Mouse (Mus musculus) C2C12 (cell line): Measurements from ENCODE around the gene Sgcd. TPM values are rescaled to one million over a fixed set of nuclear protein-coding genes. Genes with fewer than 3 reads are reported as not detected.
"Not testable (repeated sequence)": the region's sequence is repeated elsewhere in the genome, so short reads cannot be mapped to it uniquely, and the experiment has no call there.

ENCODE experiments used
- H3K27me3 ChIP-seq: one replicate; pipeline ENCODE4 v1.6.1; 2011; ENCODE audit not compliant: control insufficient read depth, insufficient read depth, insufficient read length
- H3K36me3 ChIP-seq: one replicate; pipeline ENCODE4 v1.6.1; 2011; ENCODE audit not compliant: control insufficient read depth, insufficient read depth
- H3K4me3 ChIP-seq: one replicate; pipeline ENCODE4 v1.5.1; 2011; ENCODE audit warnings: mild to moderate bottlenecking, control low read depth; ENCODE audit not compliant: poor library complexity, insufficient read depth, severe bottlenecking
- H3K79me2 ChIP-seq: one replicate; pipeline ENCODE4 v1.6.1; 2011; ENCODE audit not compliant: control insufficient read depth, insufficient read depth
- H3K79me3 ChIP-seq: one replicate; pipeline ENCODE4 v1.6.1; 2011; ENCODE audit warnings: low read depth, control low read depth
- H3ac ChIP-seq: one replicate; pipeline ENCODE3; 2011; ENCODE audit warnings: low read depth; ENCODE audit not compliant: control insufficient read depth, insufficient read length
- CEBPB ChIP-seq: IDR thresholded peaks from one replicate; pipeline ENCODE4 v1.6.1; 2011; ENCODE audit warnings: low read depth, mild to moderate bottlenecking, control low read depth, moderate library complexity
- CTCF ChIP-seq: IDR thresholded peaks from one replicate; pipeline ENCODE4 v1.5.1; 2011; ENCODE audit not compliant: control insufficient read depth, insufficient read depth, insufficient read length
- FOSL1 ChIP-seq: IDR thresholded peaks from one replicate; pipeline ENCODE4 v1.8.0; 2011; ENCODE audit warnings: mild to moderate bottlenecking, low read length; ENCODE audit not compliant: poor library complexity, insufficient read depth, severe bottlenecking
- MAX ChIP-seq: IDR thresholded peaks from one replicate; pipeline ENCODE4 v1.6.1; 2011; ENCODE audit warnings: mild to moderate bottlenecking, control low read depth
- MYOD1 ChIP-seq: IDR thresholded peaks from one replicate; pipeline ENCODE4 v1.6.1; 2011; ENCODE audit warnings: low read depth; ENCODE audit not compliant: control insufficient read depth, insufficient read length
- MYOG ChIP-seq: IDR thresholded peaks from one replicate; pipeline ENCODE4 v1.6.1; 2011; ENCODE audit not compliant: control insufficient read depth, insufficient read length; ENCODE audit errors: extremely low read depth
- USF1 ChIP-seq: IDR thresholded peaks from one replicate; pipeline ENCODE4 v1.6.1; 2011; ENCODE audit warnings: low read depth, mild to moderate bottlenecking, control low read depth, moderate library complexity
- polyA plus RNA-seq: library from polyadenylated mRNA; unstranded; fragments of >200 nt; fragmentation: generic; extraction: Trizol; gene quantifications from one replicate; pipeline ENCODE4 v1.2.1, GENCODE M21; 2012; ENCODE audit warnings: missing spikeins

The Sgcd gene
- polyA plus RNA-seq, 1 experiment = 3.5 TPM

DNA sequence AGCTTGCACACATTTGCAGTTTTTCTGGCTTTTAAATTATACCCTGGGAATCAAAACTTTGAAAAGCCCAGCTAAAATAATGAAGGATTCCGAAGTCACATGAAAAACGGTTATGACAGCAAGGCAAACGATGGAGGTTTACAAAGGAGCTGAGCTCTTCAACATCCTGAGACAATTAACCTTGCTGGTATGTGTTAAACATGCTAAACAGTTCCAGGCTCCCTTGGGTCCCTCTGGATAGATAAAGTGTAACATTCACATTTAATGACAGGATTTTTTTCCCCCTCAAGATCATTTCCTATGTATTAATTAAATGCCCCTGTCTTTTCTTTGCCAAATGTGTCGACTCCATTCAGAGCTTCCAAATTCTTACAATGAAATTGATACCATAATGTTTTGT is 414.1 kb downstream of the Sgcd start:
- Histone ChIP-seq H3K4me3 (no peak overlapping the region), H3K36me3 (no peaks in the 10 kb centered on the region), H3K79me3 (no peaks in the 10 kb centered on the region), H3K79me2 (no peaks in the 10 kb centered on the region), H3ac (no peak overlapping the region), H3K27me3 (no peaks in the 10 kb centered on the region)
- TF ChIP-seq CEBPB = no peak
- no peak for TF ChIP-seq MAX
- TF ChIP-seq USF1 = no peak
- no peak for TF ChIP-seq CTCF
- TF ChIP-seq FOSL1 = no peak
- TF ChIP-seq MYOD1 = no peak
- TF ChIP-seq MYOG = no peak

- no peak overlapping the region for H3ac ChIP-seq
- no peak for TF ChIP-seq USF1
- no peak for TF ChIP-seq MYOD1
- no peak for TF ChIP-seq MYOG
- no peak for TF ChIP-seq FOSL1
- no peak for TF ChIP-seq MAX
- no peak for TF ChIP-seq CTCF
- TF ChIP-seq CEBPB = no peak
- no peaks in the 10 kb centered on the region for H3K79me2 ChIP-seq
- no peaks in the 10 kb centered on the region for H3K36me3 ChIP-seq
- H3K79me3 ChIP-seq = no peaks in the 10 kb centered on the region
- no peak overlapping the region for H3K4me3 ChIP-seq
- no peaks in the 10 kb centered on the region for H3K27me3 ChIP-seq
These were observed 420.3 kb downstream of the Sgcd start for GRCm38 (mm10) chr11:47568488-47568887.

DNA sequence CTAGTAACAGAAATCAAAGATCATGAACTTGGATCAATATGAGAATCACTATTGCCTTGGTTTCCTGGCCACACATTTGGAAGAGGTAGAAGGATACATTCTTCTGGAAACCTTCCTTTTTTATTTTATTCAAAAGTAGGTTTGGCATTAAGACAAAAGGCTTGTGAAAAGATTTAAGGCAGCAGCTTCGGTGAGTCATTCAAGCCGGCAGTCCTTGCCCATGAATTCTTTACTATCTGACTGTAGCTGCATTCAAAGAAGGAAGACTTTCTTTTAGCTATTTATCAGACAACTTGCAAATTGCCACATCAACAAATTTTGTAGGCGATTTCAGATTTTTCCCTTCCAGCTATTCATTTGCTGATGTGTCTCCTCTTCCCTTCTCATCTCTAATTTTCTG is 422.6 kb downstream of the Sgcd start:
- no peaks in the 10 kb centered on the region for H3K79me3 ChIP-seq
- H3K36me3 ChIP-seq = no peaks in the 10 kb centered on the region
- H3K27me3 ChIP-seq = no peaks in the 10 kb centered on the region
- TF ChIP-seq MAX (no peak), CEBPB (no peak)
- H3K4me3 ChIP-seq = no peak overlapping the region
- no peak overlapping the region for H3ac ChIP-seq
- H3K79me2 ChIP-seq = no peaks in the 10 kb centered on the region

- Histone ChIP-seq H3K79me3 (no peaks in the 10 kb centered on the region), H3ac (no peak overlapping the region), H3K79me2 (no peaks in the 10 kb centered on the region), H3K4me3 (no peak overlapping the region), H3K27me3 (no peaks in the 10 kb centered on the region), H3K36me3 (no peaks in the 10 kb centered on the region)
- no peak for TF ChIP-seq CEBPB
- no peak for TF ChIP-seq USF1
- no peak for TF ChIP-seq FOSL1
- no peak for TF ChIP-seq MAX
- no peak for TF ChIP-seq CTCF
These were observed 463.9 kb downstream of the Sgcd start for GRCm38 (mm10) chr11:47524845-47525244.

GRCm38 (mm10) chr11:47508047-47508446 is 480.7 kb downstream of the Sgcd start:
- H3K79me3 ChIP-seq = no peaks in the 10 kb centered on the region
- no peak overlapping the region for H3K4me3 ChIP-seq
- no peak overlapping the region for H3ac ChIP-seq
- H3K79me2 ChIP-seq = no peaks in the 10 kb centered on the region
- no peaks in the 10 kb centered on the region for H3K36me3 ChIP-seq
- TF ChIP-seq MYOG = no peak
- TF ChIP-seq MYOD1 = no peak
- no peak for TF ChIP-seq USF1
- TF ChIP-seq CEBPB = no peak
- TF ChIP-seq FOSL1 = no peak
- TF ChIP-seq MAX = no peak
- TF ChIP-seq CTCF = no peak
- H3K27me3 ChIP-seq = no peaks in the 10 kb centered on the region

GRCm38 (mm10) chr11:47503236-47503635 is 485.5 kb downstream of the Sgcd start:
- H3K79me3 ChIP-seq, H3K4me3 ChIP-seq, H3K36me3 ChIP-seq, H3K27me3 ChIP-seq, H3K79me2 ChIP-seq, H3ac ChIP-seq: not testable (repeated sequence)
